Mouse (Mus musculus) olfactory bulb, adult 2 months (tissue): ENCODE data around the gene Naxd.

ENCODE experiments used
- CTCF ChIP-seq: fragments of 200-500 bp; IDR thresholded peaks from 2 replicates; pipeline ENCODE4 v1.5.1; 2012; ENCODE audit warnings: low read depth, mild to moderate bottlenecking, low read length, moderate library complexity; ENCODE audit not compliant: insufficient read depth
- POLR2A ChIP-seq: fragments of 200-500 bp; IDR thresholded peaks from 2 replicates; pipeline ENCODE4 v1.6.1; 2012; ENCODE audit warnings: mild to moderate bottlenecking, low read depth, low read length, moderate library complexity; ENCODE audit not compliant: insufficient read depth

DNA sequence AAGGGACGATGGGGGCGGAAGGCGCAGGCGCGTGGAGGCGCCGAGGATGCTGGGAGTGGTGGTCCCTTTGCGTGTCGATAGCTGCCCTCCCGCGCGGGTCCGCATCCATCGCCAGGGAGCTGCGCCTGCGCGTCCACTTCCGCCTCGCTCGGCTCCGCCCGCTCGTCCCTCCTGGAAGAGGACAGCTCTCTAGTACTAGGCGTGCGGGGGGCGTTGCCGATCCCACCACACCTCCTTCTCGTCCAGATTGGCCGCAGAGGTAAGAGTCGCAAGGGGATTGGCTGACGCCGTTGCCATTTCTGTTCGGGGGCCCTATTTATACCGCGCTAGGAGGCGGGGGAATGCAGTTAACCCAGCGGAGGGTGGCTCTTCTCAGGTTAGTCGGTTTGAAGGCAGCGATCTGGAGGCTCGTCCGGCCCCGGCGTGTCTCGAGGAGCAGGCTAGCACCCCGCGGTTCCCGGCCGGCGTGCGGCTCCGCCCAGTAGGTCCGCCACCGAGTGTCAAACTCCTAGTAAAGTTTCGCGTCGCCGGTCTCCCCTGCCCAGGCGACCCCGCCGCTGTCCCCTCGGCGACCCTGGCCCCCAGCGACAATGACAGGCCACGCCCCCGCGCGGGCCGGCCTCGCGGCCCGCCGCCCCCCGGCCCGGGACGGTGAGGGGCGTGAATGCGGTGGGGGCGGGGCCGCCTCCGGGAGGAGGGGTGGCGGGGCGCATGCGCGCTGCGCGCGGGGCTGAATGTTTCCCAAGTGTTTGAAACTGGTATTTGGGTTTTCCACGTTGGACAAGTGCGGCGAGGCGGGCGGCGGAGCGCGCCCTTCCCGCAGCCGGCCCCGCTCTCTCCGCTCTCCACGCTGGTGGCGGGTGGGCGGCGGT is 58.6 kb downstream of the Naxd start:
- TF ChIP-seq CTCF (no peak), POLR2A (peak; percentile 45)
